Mouse (Mus musculus): ENCODE data around the gene Rnf114.
A peak's percentile ranks its signal among the peaks of the same experiment; 100 is the strongest.

Rnf114 gene

DNA sequence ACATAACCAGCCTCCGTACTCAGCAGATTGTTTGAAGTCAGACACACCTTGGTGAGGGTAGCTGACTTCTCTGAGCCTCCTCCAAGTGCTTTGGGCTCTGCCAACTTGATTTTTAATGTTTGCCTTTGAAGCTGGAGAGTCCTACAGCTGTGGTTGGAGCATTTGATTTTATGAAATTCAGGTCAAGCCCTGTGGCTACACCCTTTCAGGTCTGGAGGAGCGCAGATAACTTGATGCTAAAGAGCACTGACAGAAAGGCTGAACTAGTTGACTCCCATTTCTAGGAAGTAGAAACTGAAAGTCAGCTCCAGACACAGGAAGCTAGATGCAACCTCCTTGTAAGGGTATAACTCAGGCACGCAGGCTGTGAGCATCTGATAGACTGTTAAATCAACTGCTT lies 12.7 kb downstream of the Rnf114 start:
- no peak for DNase-seq (ENCODE audit: low read depth)

GRCm38 (mm10) chr2:167506546-167507260 lies 14.3 kb downstream of the Rnf114 start:
- DNase-seq (ENCODE audit: low read depth) = no peak

- no peak for DNase-seq (ENCODE audit: low read depth)
Measured at GRCm38 (mm10) chr2:167507719-167508385, 15.4 kb downstream of the Rnf114 start.

DNA sequence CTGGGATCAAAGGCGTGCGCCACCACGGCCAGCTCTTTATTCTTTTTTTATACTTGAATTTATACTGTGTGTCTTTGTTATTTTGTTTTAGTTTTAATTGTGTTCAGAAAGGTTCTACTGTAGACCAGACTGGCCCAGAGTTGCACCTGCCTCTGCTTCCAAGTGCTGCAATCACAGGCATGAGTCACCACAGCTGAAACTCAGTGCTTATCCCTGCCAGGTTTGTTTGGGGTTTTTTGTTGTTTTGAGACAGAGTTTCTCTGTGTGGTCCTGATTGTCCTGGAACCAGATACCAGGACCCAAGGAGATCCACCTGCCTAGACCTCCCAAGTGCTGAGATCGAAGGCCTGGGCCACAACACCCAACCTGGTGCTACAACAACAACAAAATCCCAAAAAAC lies 16.1 kb downstream of the Rnf114 start:
- no peak for DNase-seq (ENCODE audit: low read depth)

DNA sequence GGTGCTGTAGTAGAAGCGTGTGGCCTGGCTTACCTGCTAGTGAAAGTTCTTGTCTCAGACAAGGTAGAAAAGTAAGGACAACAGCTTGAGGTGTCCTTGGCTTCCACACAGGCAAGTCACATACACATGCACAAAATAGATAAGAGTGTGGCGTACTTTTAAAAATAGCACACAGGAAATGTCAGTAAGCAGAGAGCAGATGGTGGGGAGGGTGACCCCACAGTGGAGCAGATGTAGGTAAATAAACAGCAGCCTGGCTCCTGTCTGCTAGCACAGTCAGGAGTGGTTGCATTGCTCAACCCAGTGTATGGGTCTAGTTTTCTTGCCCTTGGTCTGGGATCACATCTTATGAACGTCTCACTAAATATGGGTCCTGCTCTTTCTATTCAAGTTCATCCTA lies 18.0 kb downstream of the Rnf114 start:
- no peak for DNase-seq (ENCODE audit: low read depth)

DNA sequence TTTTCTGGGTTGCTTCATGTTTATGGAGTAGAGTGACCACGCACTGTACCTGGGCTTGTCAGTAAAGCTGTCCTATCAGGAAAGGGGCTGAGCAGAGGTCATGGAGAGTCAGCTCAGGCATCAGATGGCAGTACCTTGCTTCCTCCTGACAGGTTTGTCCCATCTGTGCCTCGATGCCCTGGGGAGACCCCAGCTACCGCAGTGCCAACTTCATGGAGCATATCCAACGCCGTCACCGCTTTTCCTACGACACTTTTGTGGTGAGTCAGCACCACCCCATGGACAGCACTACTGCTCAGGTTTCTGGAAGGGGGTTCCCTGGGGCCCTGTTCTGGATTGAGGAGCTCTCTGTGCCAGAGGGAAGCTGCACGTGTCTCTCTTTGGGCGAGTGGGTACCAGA lies 19.9 kb downstream of the Rnf114 start:
- no peak for DNase-seq (ENCODE audit: low read depth)

DNA sequence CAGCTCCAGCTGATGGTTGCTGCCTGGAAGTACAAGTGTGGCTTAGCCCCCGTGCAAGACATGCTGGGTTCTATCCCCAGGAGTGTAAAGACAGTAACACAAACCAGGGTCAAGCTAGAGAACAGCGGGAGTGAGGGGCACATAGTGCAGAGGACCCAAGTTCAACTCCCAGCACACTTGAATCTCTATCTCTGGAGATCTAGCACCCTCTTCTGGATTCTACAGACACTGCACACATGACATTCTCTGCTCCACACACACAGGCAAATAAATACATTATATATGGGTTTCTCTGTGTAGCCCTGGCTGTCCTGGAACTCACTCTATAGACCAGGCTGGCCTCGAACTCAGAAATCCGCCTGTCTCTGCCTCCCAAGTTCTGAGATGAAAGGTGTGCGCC lies 20.5 kb downstream of the Rnf114 start:
- no peak for DNase-seq (ENCODE audit: low read depth)

GRCm38 (mm10) chr2:167514641-167515040 lies 22.2 kb downstream of the Rnf114 start:
- no peak for DNase-seq (ENCODE audit: low read depth)

DNA sequence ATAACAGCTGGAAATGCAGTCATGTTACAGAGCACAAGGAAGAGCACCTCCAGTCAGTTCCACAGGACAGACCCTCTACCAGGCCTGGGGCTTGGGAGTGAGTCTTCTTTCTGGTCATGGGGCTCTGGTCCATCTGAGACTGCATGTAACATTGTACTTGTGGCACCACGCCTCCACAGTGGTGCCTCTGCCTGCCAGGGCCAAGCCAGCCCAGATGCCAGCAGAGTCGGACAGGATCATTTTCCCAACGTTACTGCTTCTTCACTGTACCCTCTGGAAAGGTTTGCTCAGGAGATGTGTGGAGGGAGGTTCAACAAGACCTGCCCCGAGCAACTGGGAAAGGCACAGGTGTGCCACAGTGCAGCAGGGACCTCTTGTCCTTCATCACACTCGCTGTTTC lies 23.2 kb downstream of the Rnf114 start:
- DNase-seq (ENCODE audit: low read depth) = no peak

GRCm38 (mm10) chr2:167519606-167520252 lies 27.3 kb downstream of the Rnf114 start:
- no peak for DNase-seq (ENCODE audit: low read depth)

DNA sequence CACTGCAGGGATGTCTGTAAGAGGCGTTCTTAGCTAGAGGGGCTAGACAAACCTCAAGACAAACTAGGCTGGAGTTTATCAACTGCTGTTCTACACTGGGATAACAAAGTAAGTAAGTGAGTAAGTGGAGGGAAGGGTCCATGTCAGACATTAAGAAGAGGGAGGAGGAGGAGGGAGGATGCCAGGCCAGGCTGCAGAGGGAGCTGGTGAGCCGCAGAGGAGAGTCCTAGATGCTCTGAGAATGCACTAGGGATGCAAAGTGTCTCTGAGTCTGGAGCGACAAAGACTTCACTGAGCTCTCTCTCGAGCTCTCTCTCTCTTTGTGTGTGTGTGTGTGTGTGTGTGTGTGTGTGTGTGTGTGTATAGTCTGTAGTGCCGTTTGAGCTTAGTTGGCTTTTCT lies 35.8 kb downstream of the Rnf114 start:
- DNase-seq (ENCODE audit: low read depth) = no peak

GRCm38 (mm10) chr2:167529935-167530513 lies 37.6 kb downstream of the Rnf114 start:
- no peak for DNase-seq (ENCODE audit: low read depth)

GRCm38 (mm10) chr2:167530536-167530935 lies 38.1 kb downstream of the Rnf114 start:
- no peak for DNase-seq (ENCODE audit: low read depth)

- DNase-seq (ENCODE audit: low read depth) = no peak
Measured at GRCm38 (mm10) chr2:167532131-167532530, 39.7 kb downstream of the Rnf114 start.

- no peak for DNase-seq (ENCODE audit: low read depth)
Measured at GRCm38 (mm10) chr2:167533880-167534279, 41.4 kb downstream of the Rnf114 start.

DNA sequence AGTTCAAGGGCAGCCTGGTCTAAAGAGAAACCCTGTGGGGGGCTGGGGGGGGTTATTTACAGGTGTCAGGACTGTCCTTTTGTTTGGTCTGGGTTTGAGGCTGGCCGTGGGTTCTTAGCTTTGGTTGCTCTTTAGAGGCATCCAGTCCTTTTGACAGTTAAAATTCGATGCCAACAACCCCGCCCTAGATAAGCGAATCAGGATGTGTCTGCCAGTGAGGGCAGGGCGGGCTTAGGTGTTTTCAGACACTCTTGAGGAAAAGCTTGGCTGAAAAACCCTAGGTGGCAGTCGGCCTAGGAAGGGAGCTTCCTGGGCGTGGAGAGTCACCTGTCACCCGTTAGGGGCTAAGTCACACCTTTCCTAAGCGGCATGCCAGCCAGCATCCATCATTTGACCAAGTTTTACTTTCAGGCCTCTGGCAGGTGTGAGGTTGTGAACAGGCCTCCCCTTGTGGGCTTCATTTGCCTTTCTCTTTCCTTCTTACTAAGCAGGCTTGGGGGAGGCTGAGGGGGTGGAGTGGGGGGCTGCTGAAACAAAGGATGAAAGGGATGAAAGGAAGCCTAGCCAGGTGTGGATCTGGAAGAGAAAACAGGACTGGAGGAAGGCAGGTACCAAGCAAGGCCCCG lies 44.0 kb downstream of the Rnf114 start:
- no peak for DNase-seq (ENCODE audit: low read depth)

DNA sequence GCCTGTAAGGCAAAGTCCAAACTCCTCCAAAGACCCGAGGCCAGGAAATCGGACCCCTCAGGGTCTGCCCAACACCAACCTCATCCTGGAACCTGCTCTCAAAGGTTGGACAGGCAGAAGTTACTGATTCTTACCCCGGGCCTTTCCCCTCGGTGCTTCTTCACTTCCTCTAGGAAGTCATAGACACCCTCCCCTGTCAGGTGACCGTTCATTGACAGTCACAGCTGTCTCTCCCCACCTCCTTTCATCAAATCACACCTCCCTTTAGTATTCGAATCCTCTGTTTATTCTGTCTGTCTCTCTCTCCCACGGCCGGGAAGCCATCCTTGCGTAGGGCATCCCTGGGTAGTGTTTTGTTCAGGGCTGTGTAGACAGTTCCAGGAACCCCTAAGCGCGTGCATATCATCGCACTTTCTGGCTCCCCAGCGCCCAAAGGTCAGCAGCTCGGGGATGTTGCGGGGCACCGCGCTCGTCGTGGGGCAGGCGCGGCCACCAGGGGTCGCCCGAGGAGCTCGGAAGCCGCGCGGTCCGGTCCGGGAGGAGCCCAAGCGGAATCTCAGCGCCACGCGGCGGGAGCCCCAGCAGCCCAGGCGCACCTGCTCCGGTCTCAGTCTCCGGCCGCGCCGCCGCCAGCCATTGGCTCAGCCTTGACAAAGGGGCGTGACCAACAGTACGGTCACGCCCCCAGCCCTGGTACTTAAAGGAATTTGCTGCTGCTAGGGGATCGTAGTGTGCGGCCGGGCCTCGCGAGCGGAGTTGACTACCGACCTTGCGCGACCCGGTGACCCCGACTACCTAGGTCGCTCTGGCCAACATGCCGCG lies 45.2 kb downstream of the Rnf114 start, which contains the start of gene Snai1:
TSS of gene Snai1 (plus strand) at position 720 of the 822 bp plus-strand sequence.
- peak; percentile 79 for DNase-seq (ENCODE audit: low read depth)

GRCm38 (mm10) chr2:167538671-167539306 lies 46.3 kb downstream of the Rnf114 start:
- DNase-seq (ENCODE audit: low read depth) = no peak

GRCm38 (mm10) chr2:167539536-167540476 lies 47.4 kb downstream of the Rnf114 start:
- no peak for DNase-seq (ENCODE audit: low read depth)

Measured in c-Kit-positive CD71-negative TER-119-negative erythroid progenitor cells, embryonic 14.5 days (primary cell).